14 mouse cellular contexts compared by ENCODE assay signal in the genomic region with DNA sequence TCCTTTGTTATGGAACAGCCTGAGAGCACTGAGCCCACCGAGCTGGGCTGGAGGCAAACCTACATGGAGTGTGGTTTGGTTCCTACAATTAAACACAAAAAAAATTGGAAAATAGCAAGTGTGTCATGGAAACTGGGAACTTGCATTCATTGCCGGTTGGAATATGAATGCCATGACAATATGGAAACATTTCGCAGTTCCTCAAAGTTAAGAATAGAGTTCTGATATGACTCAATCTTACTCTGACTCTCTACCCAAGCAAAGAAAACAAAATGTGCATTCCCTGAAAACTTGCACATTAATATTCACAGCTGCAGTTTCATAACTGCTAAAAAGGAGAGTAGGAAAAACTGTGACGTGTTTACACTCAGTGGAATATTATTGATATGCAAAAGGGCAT. TPM values are rescaled to one million over a fixed set of nuclear protein-coding genes. Genes with fewer than 3 reads are reported as not detected.
DNase-seq lines count a peak whose midpoint lies in the region.
"Had no signal": no experiment of that assay in that cellular context is flagged by ENCODE, and none has a peak within 500 bp of the region (broad histone marks: within the 10 kb centered on the region; RNA-seq: fewer than 3 reads in every experiment).

No protein-coding gene starts in this region.

- DNase-seq in heart, adult 8-10 months (ENCODE audit: low spot score) = peak; percentile 4
- DNase-seq in heart, postnatal 14 days = no peak
- peak; percentile 52 for DNase-seq in NIH3T3 (ENCODE audit: low read depth)
- DNase-seq in fibroblast of lung, adult 2 months (ENCODE audit: low read depth) = peak; percentile 8
- peak; percentile 27 for DNase-seq in skeletal muscle tissue, adult 2 months (ENCODE audit: low read depth, low spot score)
- DNase-seq in thymus, postnatal 36 days = no peak
- no peak for DNase-seq in layer of hippocampus, adult 18-20 months (ENCODE audit: low spot score in 2 of 2)
- no peak for DNase-seq in gastrocnemius, postnatal 4 days (ENCODE audit: low spot score in 2 of 2)
- DNase-seq: adrenal gland, postnatal 10 days; cerebellum, adult 2 months; cerebellum, postnatal 10 days; embryo, embryonic 11 days; gastrocnemius, postnatal 10 days had no signal

- intact Hi-C loops in heart, postnatal 14 days (cut with DNase I) = no loop called here

RNA-seq across cellular contexts. Expression of gene Ccl24, which starts 9.5 kb away (rescaled TPM):
- 1 to 10 TPM; 1.1 to 2.6 (median 1.9) TPM for total RNA-seq in heart, adult 8-10 months (2022)
- 1 to 10 TPM; 1.6 to 2.2 TPM for total RNA-seq in heart, postnatal 14 days (2021)
- under 1 TPM in 1 of 2 experiments, not detected in 1; 0.67 TPM for total RNA-seq in layer of hippocampus, adult 18-20 months (2021)
- total RNA-seq in gastrocnemius, postnatal 4 days (2021) = 1 to 10 TPM; 3.8 to 5.2 TPM

RNA-seq across cellular contexts. Expression of gene Ccl26, which starts 19.0 kb away (rescaled TPM):
- total RNA-seq in heart, adult 8-10 months (2022) = not detected
- not detected for total RNA-seq in heart, postnatal 14 days (2021)
- total RNA-seq in layer of hippocampus, adult 18-20 months (2021) = not detected
- total RNA-seq in gastrocnemius, postnatal 4 days (2021) = not detected
- total RNA-seq: adrenal gland, postnatal 10 days; gastrocnemius, postnatal 10 days; heart, postnatal 25 days had no signal

RNA-seq across cellular contexts. Expression of gene Hip1, which starts 37.4 kb away (rescaled TPM):
- total RNA-seq in heart, adult 8-10 months (2022) = 10 to 100 TPM; 24.6 to 30.4 (median 27.9) TPM
- 10 to 100 TPM; 45.6 to 45.9 TPM for total RNA-seq in heart, postnatal 14 days (2021)
- 10 to 100 TPM; 34.6 to 34.8 TPM for total RNA-seq in layer of hippocampus, adult 18-20 months (2021)
- 100 to 1,000 TPM; 125 to 128 TPM for total RNA-seq in gastrocnemius, postnatal 4 days (2021)

RNA-seq across cellular contexts. Expression of gene Rhbdd2, which starts 50.1 kb away (rescaled TPM):
- total RNA-seq in heart, adult 8-10 months (2022) = 10 to 100 TPM; 20.8 to 23.0 (median 22.1) TPM
- total RNA-seq in heart, postnatal 14 days (2021) = 10 to 100 TPM; 13.8 to 16.9 TPM
- total RNA-seq in layer of hippocampus, adult 18-20 months (2021) = 10 to 100 TPM; 83.2 to 83.9 TPM
- 10 to 100 TPM; 14.9 to 18.9 TPM for total RNA-seq in gastrocnemius, postnatal 4 days (2021)

Comparison
In these comparisons a context has a peak if more than half of its experiments do, and no peak if none do; other contexts are left out.
1. DNase-seq: peak in heart, adult 8-10 months (single experiment), NIH3T3 (single experiment), fibroblast of lung, adult 2 months (single experiment) and skeletal muscle tissue, adult 2 months (single experiment); none in heart, postnatal 14 days (0 of 2), thymus, postnatal 36 days (0 of 2), layer of hippocampus, adult 18-20 months (0 of 2) and gastrocnemius, postnatal 4 days (0 of 2).